Mouse (Mus musculus): Measurements from ENCODE around the gene Rnf115. TPM values are rescaled to one million over a fixed set of nuclear protein-coding genes. Genes with fewer than 3 reads are reported as not detected.
A peak's percentile ranks its signal among the peaks of the same experiment; 100 is the strongest.

Gene Rnf115
- polyA plus RNA-seq, 1 experiment from 2014 or later, result 42.0 TPM

DNA sequence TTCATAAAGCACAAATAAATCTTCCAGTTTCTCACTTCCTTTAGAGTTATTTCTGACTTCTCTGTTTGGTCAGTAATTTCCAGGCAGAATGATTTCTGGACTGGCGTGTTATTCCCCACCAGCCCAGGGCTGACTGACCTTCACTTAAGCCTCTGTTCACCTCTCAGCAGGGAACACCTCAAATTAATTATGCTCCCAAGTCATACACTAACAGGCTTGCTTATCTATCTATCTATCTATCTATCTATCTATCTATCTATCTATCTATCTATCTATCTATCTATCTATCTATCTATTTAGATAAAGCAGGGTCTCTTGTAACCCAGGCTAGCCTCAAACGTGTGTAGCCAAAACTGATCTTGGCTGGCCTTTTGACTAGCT lies 18.8 kb upstream of the Rnf115 start:
- Histone ChIP-seq H3K9me3 (replicated peaks) (no peaks in the 10 kb centered on the region), H3K9ac (no peak overlapping the region), H3K4me2 (replicated peaks) (peak overlapping the region; percentile 96), H3K36me3 (peaks cover 60% of the 10 kb centered on the region), H3K4me1 (peaks cover 15% of the 10 kb centered on the region), H3K27me3 (no peaks in the 10 kb centered on the region), H3K4me3 (replicated peaks) (peak overlapping the region; percentile 57; the same call in 1 of the 2 replicates), H3K27ac (replicated peaks) (no peak overlapping the region)
- 53% methylated on average over 2 of the region's 2 CpGs for WGBS
- 0 out of 2 replicates have a peak, but pooled peaks have one; percentile 6 for ATAC-seq (ENCODE audit: insufficient number of reproducible peaks, low FRiP score, low TSS enrichment, low read depth)

DNA sequence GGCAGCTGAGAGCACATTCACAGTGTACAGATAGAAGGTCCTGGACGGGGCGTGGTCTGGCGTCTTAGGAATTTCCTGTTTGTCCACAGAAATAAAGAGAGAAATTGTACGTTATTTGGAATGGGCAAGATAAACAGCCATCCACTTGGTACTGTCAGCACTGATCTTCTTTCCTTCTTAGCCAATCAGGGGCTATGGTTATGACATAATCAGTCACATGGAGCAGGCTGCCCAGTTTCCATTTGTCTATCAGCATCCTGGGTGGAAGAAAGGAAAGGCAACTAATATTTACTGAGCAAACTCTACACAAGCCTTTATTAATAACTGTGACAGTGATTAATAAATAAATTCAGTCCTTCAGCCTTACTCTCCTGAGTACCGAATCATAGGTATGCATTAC lies 13.2 kb upstream of the Rnf115 start:
- Histone ChIP-seq H3K27me3 (no peaks in the 10 kb centered on the region), H3K4me1 (no peaks in the 10 kb centered on the region), H3K9me3 (replicated peaks) (no peaks in the 10 kb centered on the region), H3K4me2 (replicated peaks) (no peak overlapping the region), H3K9ac (no peak overlapping the region), H3K4me3 (replicated peaks) (no peak overlapping the region), H3K27ac (replicated peaks) (no peak overlapping the region), H3K36me3 (peaks cover 75% of the 10 kb centered on the region)
- ATAC-seq (ENCODE audit: insufficient number of reproducible peaks, low FRiP score, low TSS enrichment, low read depth), result no peak
- 87% methylated on average over 5 of the region's 5 CpGs for WGBS

DNA sequence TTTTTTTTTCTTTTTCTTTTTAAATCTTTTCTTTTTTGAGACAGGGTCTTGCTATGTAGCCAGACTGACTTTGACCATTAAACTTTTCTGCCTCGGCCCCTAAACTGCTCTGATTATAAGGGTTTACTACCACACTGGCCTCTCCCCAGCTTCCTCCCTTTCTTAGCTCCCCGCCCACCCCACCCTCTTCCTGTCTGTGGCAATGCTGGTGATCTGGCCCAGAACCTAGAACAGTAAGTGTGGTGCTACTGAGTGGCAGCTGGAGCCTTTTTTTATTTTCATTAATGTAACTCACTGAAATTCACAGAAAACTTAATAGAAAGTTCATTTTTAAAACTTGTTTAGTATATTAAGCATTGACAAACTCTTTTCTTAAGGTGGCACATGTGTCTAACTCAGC lies 11.6 kb upstream of the Rnf115 start:
- H3K27me3 ChIP-seq, result no peaks in the 10 kb centered on the region
- H3K4me2 ChIP-seq (replicated peaks), result no peak overlapping the region
- 86% methylated on average over 2 of the region's 2 CpGs for WGBS
- no peaks in the 10 kb centered on the region for H3K4me1 ChIP-seq
- no peaks in the 10 kb centered on the region for H3K9me3 ChIP-seq (replicated peaks)
- no peak for ATAC-seq (ENCODE audit: insufficient number of reproducible peaks, low FRiP score, low TSS enrichment, low read depth)
- peaks cover 70% of the 10 kb centered on the region for H3K36me3 ChIP-seq
- H3K27ac ChIP-seq (replicated peaks), result no peak overlapping the region
- H3K4me3 ChIP-seq (replicated peaks), result no peak overlapping the region
- H3K9ac ChIP-seq, result no peak overlapping the region

DNA sequence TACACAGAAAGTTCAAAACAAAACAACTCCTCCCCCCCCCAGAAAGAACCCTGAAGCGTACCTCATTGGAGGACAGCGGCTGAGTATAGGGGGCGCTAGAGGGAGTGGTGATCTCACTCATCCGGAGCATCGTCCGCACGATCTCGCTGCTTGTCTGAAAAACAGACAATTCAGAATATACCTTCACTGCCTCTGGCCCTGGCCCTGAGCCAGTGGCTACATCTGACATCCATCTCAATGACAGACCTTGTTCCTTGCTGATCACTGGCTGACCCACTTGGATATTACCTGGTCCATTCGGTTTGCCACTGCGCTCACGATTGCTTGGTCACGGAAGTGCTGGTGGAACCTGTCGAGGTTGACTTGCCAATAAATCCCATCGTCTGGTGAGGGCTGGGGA lies 8.3 kb upstream of the Rnf115 start:
- Histone ChIP-seq H3K27ac (replicated peaks) (no peak overlapping the region), H3K4me1 (no peaks in the 10 kb centered on the region), H3K36me3 (peaks cover 68% of the 10 kb centered on the region), H3K4me2 (replicated peaks) (no peak overlapping the region; the same call in 1 of the 2 replicates), H3K9ac (no peak overlapping the region), H3K4me3 (replicated peaks) (no peak overlapping the region), H3K9me3 (replicated peaks) (no peaks in the 10 kb centered on the region), H3K27me3 (no peaks in the 10 kb centered on the region)
- ATAC-seq (ENCODE audit: insufficient number of reproducible peaks, low FRiP score, low TSS enrichment, low read depth), result no peak
- WGBS, result 37% methylated on average over 14 of the region's 14 CpGs

DNA sequence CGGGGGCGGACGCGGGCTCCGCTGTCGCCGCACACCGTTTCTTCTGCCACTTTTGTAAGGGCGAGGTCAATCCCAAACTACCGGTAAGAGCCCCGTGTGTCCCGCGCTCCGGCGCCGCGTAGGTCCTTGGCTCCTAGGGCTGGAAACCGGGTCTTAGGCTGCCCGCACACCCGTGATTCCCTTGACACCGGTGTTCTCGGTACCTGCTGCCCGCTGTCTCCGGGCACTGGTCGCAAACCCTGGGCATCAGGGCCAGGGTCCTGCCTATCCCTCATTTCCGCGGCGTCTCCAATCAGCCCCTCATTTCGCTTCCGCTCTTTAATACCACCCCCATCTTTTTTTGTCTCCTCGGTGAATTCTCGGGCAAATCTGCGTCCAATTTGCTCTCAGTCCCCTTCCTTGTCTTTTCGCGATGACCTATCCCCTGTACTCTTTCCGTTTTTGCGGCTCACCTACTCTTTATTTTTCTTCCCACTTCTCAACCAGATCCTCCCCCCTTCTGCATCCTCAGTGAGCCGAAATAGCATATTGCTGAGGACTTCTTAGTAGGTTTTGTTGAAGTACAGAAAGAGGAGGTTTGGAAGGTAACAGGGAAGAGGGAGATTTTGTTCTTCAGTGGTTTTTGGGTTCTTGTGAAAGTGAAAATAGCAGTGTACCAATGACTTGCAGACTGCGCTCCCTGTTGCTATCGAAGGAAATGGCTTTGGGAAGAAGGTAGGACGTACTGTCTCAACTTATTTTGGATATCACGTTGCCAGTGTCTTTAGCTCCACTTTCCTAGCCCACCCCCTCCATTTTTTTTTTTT lies 567 bp downstream of the Rnf115 start:
- peaks cover 16% of the 10 kb centered on the region for H3K36me3 ChIP-seq
- H3K4me1 ChIP-seq, result peaks cover 16% of the 10 kb centered on the region
- ATAC-seq (ENCODE audit: insufficient number of reproducible peaks, low FRiP score, low TSS enrichment, low read depth), result peak; percentile 53
- H3K9ac ChIP-seq, result peak overlapping the region; percentile 73
- H3K27me3 ChIP-seq, result no peaks in the 10 kb centered on the region
- H3K4me2 ChIP-seq (replicated peaks), result peak overlapping the region; percentile 61
- peak overlapping the region; percentile 94 for H3K27ac ChIP-seq (replicated peaks)
- WGBS, result under 1% methylated on average over 42 of the region's 42 CpGs
- H3K9me3 ChIP-seq (replicated peaks), result no peaks in the 10 kb centered on the region
- H3K4me3 ChIP-seq (replicated peaks), result peak overlapping the region; percentile 93

DNA sequence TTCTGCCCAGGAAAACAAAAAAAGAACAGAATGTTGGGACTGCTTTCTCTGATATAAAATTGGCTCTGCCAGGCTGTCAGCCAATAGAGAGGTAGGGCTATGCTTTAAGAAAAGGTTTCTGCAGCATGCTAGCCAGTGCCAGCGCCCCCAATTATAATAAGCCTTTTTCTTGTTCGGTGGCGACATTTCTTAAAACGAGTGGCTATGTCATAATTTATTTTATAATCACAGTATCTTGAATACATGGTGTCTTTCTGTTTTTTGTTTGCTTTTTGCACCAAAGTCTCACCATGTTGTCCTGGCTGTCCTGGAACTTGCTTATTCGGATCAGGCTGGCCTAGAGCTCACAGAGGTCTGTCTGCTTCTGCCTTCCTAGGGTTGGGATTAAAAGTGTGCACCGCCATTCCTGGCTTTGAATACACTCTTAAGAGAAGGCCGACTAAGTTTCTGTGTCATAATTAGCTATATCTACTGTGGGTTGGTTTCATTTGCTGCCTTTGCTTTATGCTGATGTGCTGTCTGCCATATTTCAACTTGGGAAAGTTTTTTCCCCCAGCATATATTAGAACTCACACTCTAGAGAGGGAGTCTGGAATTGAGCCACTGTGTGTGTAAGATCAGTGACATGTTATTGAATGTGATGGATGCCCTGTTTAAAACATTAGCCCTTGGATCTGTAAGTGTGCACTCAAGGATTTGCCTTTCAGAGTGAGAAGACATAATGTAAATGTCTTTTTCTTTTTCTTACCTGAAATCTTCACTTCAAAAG lies 1.4 kb downstream of the Rnf115 start:
- H3K9me3 ChIP-seq (replicated peaks), result no peaks in the 10 kb centered on the region
- H3K4me1 ChIP-seq, result peaks cover 16% of the 10 kb centered on the region
- peak overlapping the region; percentile 61 for H3K4me2 ChIP-seq (replicated peaks)
- no peaks in the 10 kb centered on the region for H3K27me3 ChIP-seq
- 0 out of 2 replicates have a peak overlapping the region, but pooled peaks have one; percentile 73 for H3K9ac ChIP-seq
- H3K36me3 ChIP-seq, result peaks cover 9% of the 10 kb centered on the region; the same call in 1 of the 2 replicates
- peak overlapping the region; percentile 93 for H3K4me3 ChIP-seq (replicated peaks)
- ATAC-seq (ENCODE audit: insufficient number of reproducible peaks, low FRiP score, low TSS enrichment, low read depth), result no peak
- peak overlapping the region; percentile 94 for H3K27ac ChIP-seq (replicated peaks)
- 38% methylated on average over 7 of the region's 7 CpGs for WGBS

DNA sequence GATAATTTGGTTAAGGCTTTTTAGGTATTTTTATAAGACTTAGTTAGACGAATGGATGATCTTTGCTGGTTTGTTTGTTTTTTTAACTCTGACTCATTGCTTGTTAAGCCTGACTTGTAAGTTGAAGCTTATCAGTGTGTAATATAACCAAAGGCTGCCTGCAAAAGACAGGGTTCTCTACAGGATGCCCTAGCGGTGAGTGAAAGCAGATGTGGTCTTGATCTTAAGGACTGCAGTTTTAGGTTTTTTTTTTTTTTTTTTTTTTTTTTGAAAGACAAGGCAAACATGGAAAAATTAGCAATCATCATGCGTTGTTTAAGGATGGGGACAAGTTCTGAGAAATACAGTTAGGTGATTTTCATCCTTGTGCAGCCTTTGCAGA lies 1.9 kb downstream of the Rnf115 start:
- Histone ChIP-seq H3K36me3 (peaks cover 5% of the 10 kb centered on the region; the same call in 1 of the 2 replicates), H3K27me3 (no peaks in the 10 kb centered on the region), H3K4me3 (replicated peaks) (no peak overlapping the region), H3K27ac (replicated peaks) (no peak overlapping the region), H3K9ac (no peak overlapping the region), H3K9me3 (replicated peaks) (no peaks in the 10 kb centered on the region), H3K4me2 (replicated peaks) (no peak overlapping the region), H3K4me1 (peaks cover 16% of the 10 kb centered on the region)
- WGBS, result 33% methylated on average over 3 of the region's 3 CpGs
- ATAC-seq (ENCODE audit: insufficient number of reproducible peaks, low FRiP score, low TSS enrichment, low read depth), result no peak

DNA sequence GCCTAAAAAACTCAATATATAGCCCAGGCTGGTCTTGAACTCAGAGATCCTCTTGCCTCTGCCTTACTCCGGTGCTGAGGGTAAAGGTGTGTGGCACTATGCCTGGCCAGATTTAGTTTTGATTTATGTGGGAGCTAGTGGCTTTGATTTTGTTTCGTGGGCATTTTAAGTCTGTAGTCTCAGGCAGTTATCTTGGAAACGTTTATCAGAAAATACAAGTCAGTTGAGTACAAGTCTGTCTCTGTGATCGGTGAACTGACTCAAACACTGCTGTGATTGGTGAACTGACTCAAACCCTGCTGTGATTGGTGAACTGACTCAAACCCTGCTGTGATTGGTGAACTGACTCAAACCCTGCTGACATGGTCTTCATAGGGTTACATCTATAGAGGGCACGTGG lies 3.3 kb downstream of the Rnf115 start:
- Histone ChIP-seq H3K27me3 (no peaks in the 10 kb centered on the region), H3K4me1 (peaks cover 16% of the 10 kb centered on the region), H3K36me3 (no peaks in the 10 kb centered on the region), H3K9me3 (replicated peaks) (no peaks in the 10 kb centered on the region), H3K4me3 (replicated peaks) (no peak overlapping the region), H3K4me2 (replicated peaks) (no peak overlapping the region), H3K27ac (replicated peaks) (no peak overlapping the region), H3K9ac (no peak overlapping the region)
- 81% methylated on average over 5 of the region's 5 CpGs for WGBS
- no peak for ATAC-seq (ENCODE audit: insufficient number of reproducible peaks, low FRiP score, low TSS enrichment, low read depth)

DNA sequence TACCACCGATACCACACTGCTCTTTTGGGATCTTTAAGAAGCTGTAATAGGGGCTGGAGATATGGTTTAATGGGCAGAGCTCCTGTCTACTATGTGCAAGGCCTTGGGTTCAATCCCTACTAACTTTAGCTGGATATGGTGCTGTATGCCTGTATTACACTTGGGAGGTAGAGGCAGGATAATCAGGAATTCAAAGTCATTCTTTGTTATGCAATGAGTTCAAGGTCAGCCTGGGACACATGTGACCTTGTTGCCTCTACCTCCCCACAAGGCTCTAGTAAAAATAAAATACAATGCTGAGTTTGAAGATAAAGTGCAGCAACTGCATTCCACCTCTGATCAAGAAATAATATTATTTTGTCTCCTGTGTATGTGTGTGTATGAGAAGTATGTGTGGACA lies 6.5 kb downstream of the Rnf115 start:
- H3K27ac ChIP-seq (replicated peaks), result no peak overlapping the region
- H3K27me3 ChIP-seq, result no peaks in the 10 kb centered on the region
- H3K36me3 ChIP-seq, result no peaks in the 10 kb centered on the region
- peaks cover 6% of the 10 kb centered on the region for H3K4me1 ChIP-seq
- no peak overlapping the region for H3K4me3 ChIP-seq (replicated peaks)
- H3K9ac ChIP-seq, result no peak overlapping the region
- 83% methylated on average over 1 of the region's 1 CpGs for WGBS
- no peak for ATAC-seq (ENCODE audit: insufficient number of reproducible peaks, low FRiP score, low TSS enrichment, low read depth)
- no peaks in the 10 kb centered on the region for H3K9me3 ChIP-seq (replicated peaks)
- no peak overlapping the region for H3K4me2 ChIP-seq (replicated peaks)

DNA sequence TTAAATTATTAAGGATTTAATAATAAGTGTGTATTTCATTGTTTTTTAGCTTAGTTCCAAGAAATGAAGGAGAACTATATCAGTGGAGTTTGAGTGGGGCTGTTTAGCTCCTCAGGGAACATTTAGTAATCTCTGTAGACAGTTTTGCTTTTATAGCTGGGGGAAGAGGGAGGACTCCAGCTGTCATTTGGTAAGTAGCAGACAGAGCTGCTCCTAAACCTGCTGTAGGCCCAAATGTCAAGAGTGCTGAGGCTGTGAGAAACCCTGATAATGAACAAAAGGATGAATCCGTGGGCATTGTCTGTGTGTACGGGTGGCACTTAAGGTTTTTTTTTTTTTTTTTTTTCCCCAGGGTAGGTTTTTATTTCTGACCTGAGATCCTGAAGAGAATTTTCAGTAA lies 7.7 kb downstream of the Rnf115 start:
- 81% methylated on average over 2 of the region's 2 CpGs for WGBS
- Histone ChIP-seq H3K27ac (replicated peaks) (no peak overlapping the region), H3K36me3 (no peaks in the 10 kb centered on the region), H3K4me2 (replicated peaks) (no peak overlapping the region), H3K9ac (no peak overlapping the region), H3K4me1 (no peaks in the 10 kb centered on the region), H3K9me3 (replicated peaks) (no peaks in the 10 kb centered on the region), H3K4me3 (replicated peaks) (no peak overlapping the region), H3K27me3 (no peaks in the 10 kb centered on the region)
- ATAC-seq (ENCODE audit: insufficient number of reproducible peaks, low FRiP score, low TSS enrichment, low read depth), result no peak

DNA sequence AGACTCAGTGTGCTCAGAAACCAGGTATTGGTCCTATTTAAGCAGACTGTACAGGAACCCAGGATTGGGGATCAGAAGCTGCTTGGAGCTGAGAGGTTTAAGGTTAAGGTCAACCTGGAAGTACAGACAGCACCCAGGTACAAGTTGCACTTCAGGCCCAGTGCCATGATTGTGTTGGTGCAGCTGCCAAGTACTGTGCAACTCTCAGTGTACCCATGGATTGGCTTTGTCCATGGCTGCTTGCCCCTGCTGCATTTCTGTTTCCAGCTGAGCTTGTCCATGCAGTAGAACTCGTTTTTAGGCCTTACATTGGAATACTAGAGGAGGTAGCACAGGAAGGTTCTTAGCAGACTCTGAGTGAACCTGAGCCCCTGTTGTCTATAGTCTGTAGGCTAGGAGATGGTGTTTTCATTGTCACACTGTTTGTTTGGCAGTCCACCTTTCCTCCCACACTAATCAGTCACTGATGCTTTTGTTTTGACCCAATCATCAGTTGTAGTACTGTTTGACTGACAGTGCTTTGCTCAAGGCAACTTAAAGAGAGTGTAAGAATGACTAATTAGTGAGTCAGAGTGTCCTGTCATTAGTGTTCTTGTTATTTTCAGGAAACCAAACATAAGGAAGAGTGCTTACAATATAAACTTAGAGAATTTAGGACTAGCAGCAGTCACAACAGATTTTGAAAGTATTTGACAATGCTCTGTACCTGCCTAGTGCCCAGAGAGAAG lies 9.7 kb downstream of the Rnf115 start:
- 50% methylated on average over 1 of the region's 1 CpGs for WGBS
- Histone ChIP-seq H3K9ac (no peak overlapping the region), H3K4me3 (replicated peaks) (no peak overlapping the region), H3K9me3 (replicated peaks) (no peaks in the 10 kb centered on the region), H3K27ac (replicated peaks) (no peak overlapping the region), H3K4me2 (replicated peaks) (no peak overlapping the region), H3K27me3 (no peaks in the 10 kb centered on the region), H3K4me1 (no peaks in the 10 kb centered on the region), H3K36me3 (no peaks in the 10 kb centered on the region)
- ATAC-seq (ENCODE audit: insufficient number of reproducible peaks, low FRiP score, low TSS enrichment, low read depth), result no peak

Measured in embryonic facial prominence, embryonic 15.5 days (tissue).